Mouse (Mus musculus): ENCODE measurements at regions not wholly inside any gene's neighbourhood (a gene's known extent, or its start where the extent isn't known, plus 50 kb on each side); places are given as distances from the start of the nearest gene placed in this dataset.

GRCm38 (mm10) chr8:92133484-92134406, 223.7 kb upstream of the Irx5 start:
- no peak for DNase-seq (ENCODE audit: low read depth)

GRCm38 (mm10) chr8:92132949-92133348, 224.5 kb upstream of the Irx5 start:
- no peak for DNase-seq (ENCODE audit: low read depth)

GRCm38 (mm10) chr8:92132526-92132925, 224.9 kb upstream of the Irx5 start:
- DNase-seq (ENCODE audit: low read depth): no peak

- DNase-seq (ENCODE audit: low read depth): no peak
These were observed 227.3 kb upstream of the Irx5 start for GRCm38 (mm10) chr8:92130025-92130557.

GRCm38 (mm10) chr8:92129241-92130015, 228.0 kb upstream of the Irx5 start:
- DNase-seq (ENCODE audit: low read depth): peak; percentile 99

GRCm38 (mm10) chr8:92125631-92126030, 231.8 kb upstream of the Irx5 start:
- no peak for DNase-seq (ENCODE audit: low read depth)

GRCm38 (mm10) chr8:92121296-92121695, 236.1 kb upstream of the Irx5 start:
- DNase-seq (ENCODE audit: low read depth): no peak

- DNase-seq (ENCODE audit: low read depth): no peak
These were observed 241.8 kb upstream of the Irx5 start for GRCm38 (mm10) chr8:92115479-92116267.

- no peak for DNase-seq (ENCODE audit: low read depth)
These were observed 242.8 kb upstream of the Irx5 start for GRCm38 (mm10) chr8:92114311-92115275.

GRCm38 (mm10) chr8:92113901-92114300, 243.5 kb upstream of the Irx5 start:
- no peak for DNase-seq (ENCODE audit: low read depth)

- DNase-seq (ENCODE audit: low read depth): no peak
These were observed 244.0 kb upstream of the Irx5 start for GRCm38 (mm10) chr8:92113386-92113785.

- DNase-seq (ENCODE audit: low read depth): no peak
These were observed 252.9 kb upstream of the Irx5 start for GRCm38 (mm10) chr8:92104561-92104960.

- peak; percentile 60 for DNase-seq (ENCODE audit: low read depth)
These were observed 254.9 kb upstream of the Irx5 start for GRCm38 (mm10) chr8:92102521-92102920.

- DNase-seq (ENCODE audit: low read depth): no peak
These were observed 262.1 kb upstream of the Irx5 start for GRCm38 (mm10) chr8:92095276-92095675.

GRCm38 (mm10) chr8:92084124-92084523, 273.3 kb upstream of the Irx5 start:
- DNase-seq (ENCODE audit: low read depth): no peak

GRCm38 (mm10) chr8:92081900-92082299, 275.5 kb upstream of the Irx5 start:
- DNase-seq (ENCODE audit: low read depth): no peak

GRCm38 (mm10) chr8:92080852-92081251, 276.6 kb upstream of the Irx5 start:
- DNase-seq (ENCODE audit: low read depth): no peak

GRCm38 (mm10) chr8:92077611-92078010, 275.7 kb upstream of the Irx3 start:
- no peak for DNase-seq (ENCODE audit: low read depth)

- no peak for DNase-seq (ENCODE audit: low read depth)
These were observed 270.4 kb upstream of the Irx3 start for GRCm38 (mm10) chr8:92072254-92072615.

Measured in gonadal fat pad, adult 2 months (tissue).